Mouse (Mus musculus): Measurements from ENCODE around the gene Hebp1. TPM values are rescaled to one million over a fixed set of nuclear protein-coding genes. Genes with fewer than 3 reads are reported as not detected.

Hebp1 gene
- polyA plus RNA-seq (2014; fragmentation: Nextera tagmentation; extraction: Ambion mirVana), result 9.6 and 14.3 TPM in 2 replicates

GRCm38 (mm10) chr6:135197921-135198532, at the start of gene Hebp1, which contains the start of gene Fam234b:
Gene Hebp1 (minus strand): TSS chr6:135198022.
Gene Fam234b (plus strand): TSS chr6:135197977.
- Histone ChIP-seq H3K9me3 (ENCODE audit: control insufficient read depth, low read depth, low read length) (no peaks in the 10 kb centered on the region), H3K27ac (ENCODE audit: low read length) (peak within 1 kb of the TSS; percentile 79), H3K4me3 (ENCODE audit: low read depth, low read length) (peak within 1 kb of the TSS; percentile 82), H3K27me3 (ENCODE audit: control insufficient read depth, insufficient read depth, low read length) (no peaks in the 10 kb centered on the region), H3K36me3 (ENCODE audit: control insufficient read depth, insufficient read depth, low read length) (no peaks in the 10 kb centered on the region), H3K4me2 (replicated peaks; ENCODE audit: low read depth, low read length) (peak within 1 kb of the TSS; percentile 88), H3K9ac (replicated peaks; ENCODE audit: low read depth, low read length) (peak within 1 kb of the TSS; percentile 60), H3K4me1 (ENCODE audit: control insufficient read depth, insufficient read depth, low read length) (no peaks in the 10 kb centered on the region; the same call in 1 of the 2 replicates)
- ATAC-seq (ENCODE audit: insufficient number of reproducible peaks, insufficient read depth, low FRiP score, low read depth), result peak; percentile 83
- under 1% methylated on average over 52 of the region's 52 CpGs for WGBS

- whole genome bisulfite sequencing, result 71% methylated on average over 8 of the region's 8 CpGs
- H3K9me3 ChIP-seq (ENCODE audit: control insufficient read depth, low read depth, low read length), result no peaks in the 10 kb centered on the region
- no peak overlapping the region for H3K9ac ChIP-seq (replicated peaks; ENCODE audit: low read depth, low read length)
- H3K27ac ChIP-seq (ENCODE audit: low read length), result no peak overlapping the region
- H3K27me3 ChIP-seq (ENCODE audit: control insufficient read depth, insufficient read depth, low read length), result no peaks in the 10 kb centered on the region
- no peak overlapping the region for H3K4me2 ChIP-seq (replicated peaks; ENCODE audit: low read depth, low read length)
- peaks cover 4% of the 10 kb centered on the region; the same call in 1 of the 2 replicates for H3K4me1 ChIP-seq (ENCODE audit: control insufficient read depth, insufficient read depth, low read length)
- H3K36me3 ChIP-seq (ENCODE audit: control insufficient read depth, insufficient read depth, low read length), result no peaks in the 10 kb centered on the region
- no peak overlapping the region for H3K4me3 ChIP-seq (ENCODE audit: low read depth, low read length)
- no peak for ATAC-seq (ENCODE audit: insufficient number of reproducible peaks, insufficient read depth, low FRiP score, low read depth)
These were observed 47.8 kb upstream of the Hebp1 start for GRCm38 (mm10) chr6:135245586-135245985.

GRCm38 (mm10) chr6:135240361-135240760, 42.5 kb upstream of the Hebp1 start:
- H3K9ac ChIP-seq (replicated peaks; ENCODE audit: low read depth, low read length), result no peak overlapping the region
- H3K4me1 ChIP-seq (ENCODE audit: control insufficient read depth, insufficient read depth, low read length), result no peaks in the 10 kb centered on the region
- no peak for ATAC-seq (ENCODE audit: insufficient number of reproducible peaks, insufficient read depth, low FRiP score, low read depth)
- H3K4me3 ChIP-seq (ENCODE audit: low read depth, low read length), result no peak overlapping the region
- H3K9me3 ChIP-seq (ENCODE audit: control insufficient read depth, low read depth, low read length), result no peaks in the 10 kb centered on the region
- H3K36me3 ChIP-seq (ENCODE audit: control insufficient read depth, insufficient read depth, low read length), result no peaks in the 10 kb centered on the region
- H3K27ac ChIP-seq (ENCODE audit: low read length), result no peak overlapping the region
- H3K27me3 ChIP-seq (ENCODE audit: control insufficient read depth, insufficient read depth, low read length), result no peaks in the 10 kb centered on the region
- 91% methylated on average over 8 of the region's 8 CpGs for WGBS
- H3K4me2 ChIP-seq (replicated peaks; ENCODE audit: low read depth, low read length), result no peak overlapping the region

GRCm38 (mm10) chr6:135238211-135238610, 40.4 kb upstream of the Hebp1 start:
- Histone ChIP-seq H3K9me3 (ENCODE audit: control insufficient read depth, low read depth, low read length) (no peaks in the 10 kb centered on the region), H3K36me3 (ENCODE audit: control insufficient read depth, insufficient read depth, low read length) (no peaks in the 10 kb centered on the region; the same call in 1 of the 2 replicates), H3K4me1 (ENCODE audit: control insufficient read depth, insufficient read depth, low read length) (no peaks in the 10 kb centered on the region), H3K27me3 (ENCODE audit: control insufficient read depth, insufficient read depth, low read length) (no peaks in the 10 kb centered on the region), H3K9ac (replicated peaks; ENCODE audit: low read depth, low read length) (no peak overlapping the region), H3K4me2 (replicated peaks; ENCODE audit: low read depth, low read length) (no peak overlapping the region), H3K4me3 (ENCODE audit: low read depth, low read length) (no peak overlapping the region), H3K27ac (ENCODE audit: low read length) (no peak overlapping the region)
- ATAC-seq (ENCODE audit: insufficient number of reproducible peaks, insufficient read depth, low FRiP score, low read depth), result no peak
- 51% methylated on average over 4 of the region's 4 CpGs for WGBS

GRCm38 (mm10) chr6:135237326-135237725, 39.5 kb upstream of the Hebp1 start:
- Histone ChIP-seq H3K27me3 (ENCODE audit: control insufficient read depth, insufficient read depth, low read length) (no peaks in the 10 kb centered on the region), H3K4me2 (replicated peaks; ENCODE audit: low read depth, low read length) (no peak overlapping the region), H3K4me1 (ENCODE audit: control insufficient read depth, insufficient read depth, low read length) (no peaks in the 10 kb centered on the region), H3K4me3 (ENCODE audit: low read depth, low read length) (no peak overlapping the region), H3K9me3 (ENCODE audit: control insufficient read depth, low read depth, low read length) (no peaks in the 10 kb centered on the region), H3K27ac (ENCODE audit: low read length) (no peak overlapping the region), H3K9ac (replicated peaks; ENCODE audit: low read depth, low read length) (no peak overlapping the region), H3K36me3 (ENCODE audit: control insufficient read depth, insufficient read depth, low read length) (no peaks in the 10 kb centered on the region; the same call in 1 of the 2 replicates)
- peak; percentile 20; the same call in 1 of the 2 replicates for ATAC-seq (ENCODE audit: insufficient number of reproducible peaks, insufficient read depth, low FRiP score, low read depth)
- whole genome bisulfite sequencing, result 69% methylated on average over 14 of the region's 14 CpGs

- H3K4me2 ChIP-seq (replicated peaks; ENCODE audit: low read depth, low read length), result no peak overlapping the region
- H3K9me3 ChIP-seq (ENCODE audit: control insufficient read depth, low read depth, low read length), result no peaks in the 10 kb centered on the region
- no peak overlapping the region for H3K4me3 ChIP-seq (ENCODE audit: low read depth, low read length)
- no peaks in the 10 kb centered on the region for H3K4me1 ChIP-seq (ENCODE audit: control insufficient read depth, insufficient read depth, low read length)
- no peak overlapping the region for H3K27ac ChIP-seq (ENCODE audit: low read length)
- H3K36me3 ChIP-seq (ENCODE audit: control insufficient read depth, insufficient read depth, low read length), result peaks cover 4% of the 10 kb centered on the region; the same call in 1 of the 2 replicates
- no peaks in the 10 kb centered on the region for H3K27me3 ChIP-seq (ENCODE audit: control insufficient read depth, insufficient read depth, low read length)
- 88% methylated on average over 3 of the region's 3 CpGs for WGBS
- H3K9ac ChIP-seq (replicated peaks; ENCODE audit: low read depth, low read length), result no peak overlapping the region
- ATAC-seq (ENCODE audit: insufficient number of reproducible peaks, insufficient read depth, low FRiP score, low read depth), result no peak
These were observed 38.8 kb upstream of the Hebp1 start for GRCm38 (mm10) chr6:135236576-135236975.

- 92% methylated on average over 3 of the region's 3 CpGs for WGBS
- H3K27me3 ChIP-seq (ENCODE audit: control insufficient read depth, insufficient read depth, low read length), result no peaks in the 10 kb centered on the region
- ATAC-seq (ENCODE audit: insufficient number of reproducible peaks, insufficient read depth, low FRiP score, low read depth), result no peak
- H3K9ac ChIP-seq (replicated peaks; ENCODE audit: low read depth, low read length), result no peak overlapping the region
- H3K4me3 ChIP-seq (ENCODE audit: low read depth, low read length), result no peak overlapping the region
- no peaks in the 10 kb centered on the region for H3K4me1 ChIP-seq (ENCODE audit: control insufficient read depth, insufficient read depth, low read length)
- no peak overlapping the region for H3K27ac ChIP-seq (ENCODE audit: low read length)
- H3K9me3 ChIP-seq (ENCODE audit: control insufficient read depth, low read depth, low read length), result no peaks in the 10 kb centered on the region
- no peak overlapping the region for H3K4me2 ChIP-seq (replicated peaks; ENCODE audit: low read depth, low read length)
- H3K36me3 ChIP-seq (ENCODE audit: control insufficient read depth, insufficient read depth, low read length), result peaks cover 7% of the 10 kb centered on the region; the same call in 1 of the 2 replicates
These were observed 37.9 kb upstream of the Hebp1 start for GRCm38 (mm10) chr6:135235742-135236141.

- 80% methylated on average over 12 of the region's 12 CpGs for WGBS
- Histone ChIP-seq H3K4me3 (ENCODE audit: low read depth, low read length) (no peak overlapping the region), H3K4me2 (replicated peaks; ENCODE audit: low read depth, low read length) (no peak overlapping the region), H3K27ac (ENCODE audit: low read length) (no peak overlapping the region), H3K36me3 (ENCODE audit: control insufficient read depth, insufficient read depth, low read length) (peaks cover 7% of the 10 kb centered on the region; the same call in 1 of the 2 replicates), H3K9me3 (ENCODE audit: control insufficient read depth, low read depth, low read length) (no peaks in the 10 kb centered on the region), H3K27me3 (ENCODE audit: control insufficient read depth, insufficient read depth, low read length) (no peaks in the 10 kb centered on the region), H3K9ac (replicated peaks; ENCODE audit: low read depth, low read length) (no peak overlapping the region), H3K4me1 (ENCODE audit: control insufficient read depth, insufficient read depth, low read length) (no peaks in the 10 kb centered on the region)
- no peak for ATAC-seq (ENCODE audit: insufficient number of reproducible peaks, insufficient read depth, low FRiP score, low read depth)
These were observed 34.8 kb upstream of the Hebp1 start for GRCm38 (mm10) chr6:135232443-135233182.
